Mouse (Mus musculus): ENCODE results near the gene Otud5.
"Not testable (repeated sequence)": the region's sequence is repeated elsewhere in the genome, so short reads cannot be mapped to it uniquely, and the experiment has no call there.

GRCm38 (mm10) chrX:7802157-7802556 is 39.0 kb upstream of the Otud5 start:
- TF ChIP-seq MAFK (IDR thresholded peaks at IDR 0.05; ENCODE audit: insufficient read depth, low read depth, low read length); ZNF384 (IDR thresholded peaks at IDR 0.05; ENCODE audit: low read depth, low read length); ZC3H11A (IDR thresholded peaks at IDR 0.05; ENCODE audit: borderline replicate concordance, low read depth, low read length); HCFC1 (IDR thresholded peaks at IDR 0.05; ENCODE audit: borderline replicate concordance, insufficient read depth, low read length): not testable (repeated sequence)
